Mouse (Mus musculus) embryonic fibroblast, embryonic 13.5 days (primary cell): ENCODE measurements around the gene Umad1.

ENCODE experiments used
- CTCF ChIP-seq: IDR thresholded peaks from 2 replicates; pipeline ENCODE4 v1.5.1; 2011; ENCODE audit warnings: mild to moderate bottlenecking, control low read depth, low read length, moderate library complexity, borderline replicate concordance; ENCODE audit not compliant: insufficient read depth
- POLR2A ChIP-seq: IDR thresholded peaks from 2 replicates; pipeline ENCODE4 v1.6.1; 2011; ENCODE audit warnings: low read depth, mild to moderate bottlenecking, control low read depth, low read length, moderate library complexity

GRCm38 (mm10) chr6:8373051-8373450, 114.0 kb downstream of the Umad1 start:
- TF ChIP-seq POLR2A, result no peak
- no peak for TF ChIP-seq CTCF
